8 mouse cellular contexts compared by ENCODE assay signal in genomic region chr13:47273487-47273886, GRCm38 (mm10).
DNase-seq lines count a peak whose midpoint lies in the region; ATAC-seq and TF ChIP-seq lines count a peak whose summit lies in the region.

No protein-coding gene starts in this region.

- no peak overlapping the region for H3K27ac ChIP-seq in forebrain, embryonic 16.5 days (ENCODE audit: low read length)
- H3K27ac ChIP-seq in liver, postnatal 0 days (ENCODE audit: low read depth): no peak overlapping the region

- no peaks in the 10 kb centered on the region for H3K9me3 ChIP-seq in forebrain, embryonic 16.5 days (ENCODE audit: control insufficient read depth, low read length)
- no peaks in the 10 kb centered on the region for H3K9me3 ChIP-seq in liver, postnatal 0 days (ENCODE audit: low read length)

- peaks cover 10% of the 10 kb centered on the region for H3K4me1 ChIP-seq in forebrain, embryonic 16.5 days (replicated peaks; ENCODE audit: control insufficient read depth, insufficient read depth, low read length)
- peaks cover 10% of the 10 kb centered on the region for H3K4me1 ChIP-seq in liver, postnatal 0 days (ENCODE audit: insufficient read depth)

- no peak for ATAC-seq in forebrain, embryonic 16.5 days
- no peak for ATAC-seq in liver, postnatal 0 days

- no peak for TF ChIP-seq CTCF in liver, postnatal 0 days (IDR thresholded peaks at IDR 0.05; ENCODE audit: low read depth)

- H3K4me3 ChIP-seq in forebrain, embryonic 16.5 days (replicated peaks; ENCODE audit: low read length): peak overlapping the region; percentile 5
- H3K4me3 ChIP-seq in liver, postnatal 0 days (ENCODE audit: low read depth, low read length): no peak overlapping the region

- no peak for TF ChIP-seq EP300 in liver, postnatal 0 days (IDR thresholded peaks at IDR 0.05; ENCODE audit: low read depth)

- H3K36me3 ChIP-seq in forebrain, embryonic 16.5 days (ENCODE audit: control insufficient read depth, insufficient read depth): no peaks in the 10 kb centered on the region
- H3K36me3 ChIP-seq in liver, postnatal 0 days (replicated peaks; ENCODE audit: insufficient read depth, low read length): no peaks in the 10 kb centered on the region

- 3% methylated on average over 11 of the region's 11 CpGs for WGBS in forebrain, embryonic 16.5 days
- 14% methylated on average over 11 of the region's 11 CpGs for WGBS in liver, postnatal 0 days (ENCODE audit: insufficient replicate concordance)

- H3K4me2 ChIP-seq in forebrain, embryonic 16.5 days (ENCODE audit: low read length): peak overlapping the region; percentile 27
- peak overlapping the region; percentile 60 for H3K4me2 ChIP-seq in liver, postnatal 0 days (ENCODE audit: low read depth, low read length)

- peak; percentile 30 for DNase-seq in thymus, postnatal 0 days (ENCODE audit: low spot score)
- DNase-seq in thymus, adult 18-20 months: no peak
- DNase-seq in liver, postnatal 0 days: no peak
- peak; percentile 36 for DNase-seq in yolk sac, embryonic 10.5 days (ENCODE audit: low spot score)
- DNase-seq in spleen, postnatal 14 days (ENCODE audit: low spot score in 2 of 2): no peak
- DNase-seq in right cerebral cortex, postnatal 10 days (ENCODE audit: low spot score in 2 of 2): no peak
- no peak for DNase-seq in right cerebral cortex, postnatal 25 days

- H3K9ac ChIP-seq in forebrain, embryonic 16.5 days (replicated peaks; ENCODE audit: low read depth, low read length): peak overlapping the region; percentile 41
- no peak overlapping the region for H3K9ac ChIP-seq in liver, postnatal 0 days (replicated peaks)

- no peaks in the 10 kb centered on the region for H3K27me3 ChIP-seq in forebrain, embryonic 16.5 days (replicated peaks; ENCODE audit: control insufficient read depth, insufficient read depth, low read length)
- no peaks in the 10 kb centered on the region for H3K27me3 ChIP-seq in liver, postnatal 0 days (ENCODE audit: insufficient read depth, low read length)

Comparison
In these comparisons a context has a peak if more than half of its experiments do, and no peak if none do; other contexts are left out.
1. DNase-seq: peak in thymus, postnatal 0 days (single experiment) and yolk sac, embryonic 10.5 days (single experiment); none in thymus, adult 18-20 months (0 of 2), liver, postnatal 0 days (single experiment), spleen, postnatal 14 days (0 of 2), right cerebral cortex, postnatal 10 days (0 of 2) and right cerebral cortex, postnatal 25 days (single experiment).